Mouse (Mus musculus): Measurements from ENCODE around the gene Wdr59.

DNA sequence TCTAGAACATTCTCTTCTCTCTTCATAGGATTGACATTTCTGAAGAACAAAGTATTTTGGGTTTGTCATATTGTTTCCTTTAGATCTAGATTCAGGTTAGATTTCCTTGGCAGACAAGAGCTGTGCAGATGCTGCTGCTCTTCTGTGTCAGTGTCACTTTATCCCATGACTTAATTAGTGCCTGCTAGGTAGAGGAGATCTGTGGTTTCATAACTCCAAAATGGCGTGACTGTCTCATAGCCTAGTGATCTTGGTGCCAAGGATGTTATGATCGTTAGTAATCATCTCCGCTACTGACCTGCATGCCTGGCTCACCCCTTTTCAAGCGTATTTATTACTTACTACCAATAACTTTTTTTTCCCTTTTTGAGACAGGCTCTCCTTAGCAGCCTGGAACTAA lies 48.0 kb upstream of the Wdr59 start:
- TF ChIP-seq POLR2A (IDR thresholded peaks at IDR 0.05; ENCODE audit: borderline replicate concordance, low read depth, low read length), result no peak
- no peak for TF ChIP-seq CTCF (IDR thresholded peaks at IDR 0.05; ENCODE audit: low read depth, low read length)

Data from bone marrow macrophage, adult 2 months (primary cell).